Mouse (Mus musculus): Measurements from ENCODE around the gene Tmem120b.

GRCm38 (mm10) chr5:123049271-123049670, 18.9 kb upstream of the Tmem120b start:
- TF ChIP-seq CTCF (IDR thresholded peaks at IDR 0.05; ENCODE audit: extremely low read depth, insufficient read length, insufficient replicate concordance, low read depth, low read length): no peak
- no peak for TF ChIP-seq POLR2A (IDR thresholded peaks at IDR 0.05; ENCODE audit: low read depth, low read length)

All from small intestine, adult 2 months (tissue).